Mouse (Mus musculus) heart, postnatal 0 days (tissue): ENCODE measurements around the gene Gm14399. TPM values are rescaled to one million over a fixed set of nuclear protein-coding genes. Genes with fewer than 3 reads are reported as not detected.
"Not testable (repeated sequence)": the region's sequence is repeated elsewhere in the genome, so short reads cannot be mapped to it uniquely, and the experiment has no call there.

Experiments
- ATAC-seq: fragments of 200-750 bp; cut with Nextera tagmentation; 2 replicates; pipeline ENCODE4 v1.8.0; 2017; ENCODE audit warnings: low read depth, moderate number of reproducible peaks, moderate library complexity; ENCODE audit not compliant: insufficient read depth
- DNase-seq: peaks from one replicate; pipeline ENCODE4 v3.0.0-alpha.2; 2016; ENCODE audit warnings: low spot score
- H3K27ac ChIP-seq: fragments of 300-500 bp; sonication (generic); 2 replicates; pipeline ENCODE4 v1.5.1; 2014; ENCODE audit warnings: low read depth, mild to moderate bottlenecking
- H3K27me3 ChIP-seq: fragments of 300-500 bp; sonication (generic); 2 replicates; pipeline ENCODE4 v1.6.1; 2014; ENCODE audit warnings: low read length, mixed read lengths; ENCODE audit not compliant: control insufficient read depth, insufficient read depth
- H3K36me3 ChIP-seq: fragments of 300-500 bp; sonication (generic); replicated peaks from 2 replicates; pipeline ENCODE4 v1.6.1; 2014; ENCODE audit warnings: low read length, mixed read lengths; ENCODE audit not compliant: control insufficient read depth, insufficient read depth
- H3K4me1 ChIP-seq: fragments of 300-500 bp; sonication (generic); 2 replicates; pipeline ENCODE4 v1.6.1; 2014; ENCODE audit warnings: antibody characterized with exemption; ENCODE audit not compliant: control insufficient read depth, insufficient read depth
- H3K4me2 ChIP-seq: fragments of 300-500 bp; sonication (generic); 2 replicates; pipeline ENCODE4 v1.6.1; 2014; ENCODE audit warnings: low read depth, mild to moderate bottlenecking, low read length, moderate library complexity
- H3K4me3 ChIP-seq: fragments of 300-500 bp; sonication (generic); 2 replicates; pipeline ENCODE4 v1.5.1; 2014; ENCODE audit warnings: low read depth, low read length
- H3K9ac ChIP-seq: fragments of 300-500 bp; sonication (generic); replicated peaks from 2 replicates; pipeline ENCODE4 v1.6.1; 2014; ENCODE audit warnings: low read depth, low read length, mixed read lengths
- H3K9me3 ChIP-seq: fragments of 300-500 bp; sonication (generic); replicated peaks from 2 replicates; pipeline ENCODE4 v1.6.1; 2016; ENCODE audit warnings: low read length; ENCODE audit not compliant: control insufficient read depth
- CTCF ChIP-seq: IDR thresholded peaks from 2 replicates; pipeline ENCODE4 v1.5.1; 2016; ENCODE audit warnings: antibody characterized with exemption, control low read depth, low read depth
- EP300 ChIP-seq: IDR thresholded peaks from 2 replicates; pipeline ENCODE4 v1.6.1; 2016; ENCODE audit warnings: antibody characterized with exemption, low read depth
- WGBS: fragments of 180-500 bp; shearing (Covaris S2); extraction: QIAGEN DNeasy Blood & Tissue Kit; methylation state at CpG from one replicate; pipeline ENCODE4 v1.1.7; 2014; 5-methylcytosine and 5-hydroxymethylcytosine counted together
- polyA plus RNA-seq: library from polyadenylated mRNA; unstranded; fragments of >200 nt; fragmentation: Nextera tagmentation; extraction: Ambion mirVana; gene quantifications from 2 replicates; pipeline ENCODE4 v1.2.1, GENCODE M21; 2015
- total RNA-seq: library from RNA; depleted of rRNA; stranded (reverse); fragments of >200 nt; gene quantifications from 2 replicates; pipeline ENCODE4 v1.2.3, GENCODE M21; 2014; ENCODE audit warnings: low replicate concordance

Gm14399 gene
- total and polyA plus RNA-seq, 2 experiments from 2014 or later: 3.6 to 16.4 TPM

GRCm38 (mm10) chr2:175172123-175172522 lies 30.3 kb upstream of the Gm14399 start:
- H3K36me3 ChIP-seq: no peaks in the 10 kb centered on the region
- WGBS: 76% methylated on average over 3 of the region's 3 CpGs
- TF ChIP-seq EP300: no peak
- TF ChIP-seq CTCF: no peak
- H3K27me3 ChIP-seq: no peaks in the 10 kb centered on the region
- no peak overlapping the region for H3K9ac ChIP-seq
- no peak for ATAC-seq
- H3K4me2 ChIP-seq: no peak overlapping the region
- H3K27ac ChIP-seq: no peak overlapping the region
- no peaks in the 10 kb centered on the region for H3K4me1 ChIP-seq
- DNase-seq: no peak
- no peak overlapping the region for H3K4me3 ChIP-seq
- H3K9me3 ChIP-seq: no peaks in the 10 kb centered on the region

DNA sequence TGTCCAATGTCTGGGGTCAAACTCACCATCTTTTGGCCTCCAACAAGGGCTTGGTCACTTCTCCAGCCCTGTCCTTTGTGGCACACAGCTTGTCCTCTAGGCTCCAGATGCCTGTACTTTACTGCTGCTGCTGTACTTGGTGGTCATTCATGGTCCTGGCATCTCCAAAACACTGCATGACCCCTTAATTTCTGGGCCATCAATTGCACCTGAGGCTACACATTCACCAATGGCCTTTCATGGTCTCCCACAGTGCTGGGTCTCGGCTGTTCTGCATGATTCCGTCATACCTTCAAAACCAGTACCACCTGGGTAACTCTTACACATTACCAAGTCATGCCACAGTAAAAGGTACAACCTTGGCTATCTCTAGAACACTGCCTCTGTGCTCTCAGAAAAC lies 25.1 kb upstream of the Gm14399 start:
- not testable (repeated sequence) for H3K4me3 ChIP-seq, H3K4me2 ChIP-seq, H3K9me3 ChIP-seq, DNase-seq, H3K27ac ChIP-seq, H3K9ac ChIP-seq, H3K4me1 ChIP-seq, H3K27me3 ChIP-seq, ATAC-seq, H3K36me3 ChIP-seq
- 67% methylated on average over 2 of the region's 2 CpGs for WGBS

- not testable (repeated sequence) for DNase-seq, H3K9ac ChIP-seq, ATAC-seq, H3K36me3 ChIP-seq, H3K4me1 ChIP-seq, H3K27me3 ChIP-seq, H3K4me2 ChIP-seq, H3K27ac ChIP-seq, H3K9me3 ChIP-seq, H3K4me3 ChIP-seq
- WGBS: 90% methylated on average over 12 of the region's 12 CpGs
These were observed 23.3 kb upstream of the Gm14399 start for GRCm38 (mm10) chr2:175165110-175165509.

GRCm38 (mm10) chr2:175161438-175161837 lies 19.6 kb upstream of the Gm14399 start:
- not testable (repeated sequence) for H3K27me3 ChIP-seq, H3K4me3 ChIP-seq, H3K9me3 ChIP-seq, H3K36me3 ChIP-seq, ATAC-seq, DNase-seq, H3K27ac ChIP-seq, H3K4me2 ChIP-seq, H3K4me1 ChIP-seq, H3K9ac ChIP-seq
- WGBS: 83% methylated on average over 4 of the region's 4 CpGs

DNA sequence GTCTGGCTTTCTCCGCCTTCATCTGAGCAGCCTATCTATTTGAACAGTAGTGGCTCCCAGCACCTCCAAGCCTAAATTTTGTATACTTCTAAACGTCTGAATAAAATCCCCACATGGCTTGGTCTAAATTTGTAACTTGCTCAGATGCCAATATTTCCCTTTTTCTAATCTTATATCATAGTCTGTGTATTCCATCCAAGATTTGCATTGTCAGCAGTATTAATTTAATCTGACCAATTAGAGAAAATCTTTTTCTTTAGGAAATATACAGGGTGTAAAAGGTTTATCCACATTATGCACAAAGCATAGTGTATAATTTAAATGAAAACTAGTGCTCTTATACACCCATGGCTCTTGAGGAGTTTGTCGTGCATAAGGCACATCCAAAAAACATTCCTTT lies 16.8 kb upstream of the Gm14399 start:
- no peak overlapping the region for H3K4me3 ChIP-seq
- no peak overlapping the region for H3K9ac ChIP-seq
- ATAC-seq: no peak
- no peaks in the 10 kb centered on the region for H3K27me3 ChIP-seq
- H3K4me2 ChIP-seq: no peak overlapping the region
- TF ChIP-seq EP300: no peak
- TF ChIP-seq CTCF: no peak
- no peak overlapping the region for H3K27ac ChIP-seq
- WGBS: 64% methylated on average over 3 of the region's 3 CpGs
- H3K36me3 ChIP-seq: no peaks in the 10 kb centered on the region
- H3K4me1 ChIP-seq: no peaks in the 10 kb centered on the region
- DNase-seq: no peak
- H3K9me3 ChIP-seq: peaks cover 3% of the 10 kb centered on the region; the same call in 1 of the 2 replicates

DNA sequence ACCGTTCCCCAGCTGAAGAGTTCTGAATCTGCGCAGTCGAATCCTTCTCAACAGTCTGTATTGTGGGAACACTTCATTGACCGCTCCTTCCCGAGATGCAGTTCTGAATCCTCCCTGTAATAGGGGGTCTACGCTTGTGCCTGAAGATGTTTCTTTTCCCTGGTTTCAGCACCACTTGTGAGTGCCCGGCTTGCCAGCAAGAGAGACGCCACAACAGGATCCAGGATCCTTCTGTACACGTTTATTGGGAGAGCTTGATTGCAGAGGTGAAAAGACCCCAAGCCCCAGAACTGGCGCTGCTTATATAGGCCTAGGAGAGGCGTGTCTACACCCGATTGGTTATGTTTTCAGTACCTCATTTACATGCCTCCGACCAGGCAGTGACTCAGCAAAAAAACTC lies 14.9 kb upstream of the Gm14399 start:
- H3K4me1 ChIP-seq: no peaks in the 10 kb centered on the region
- no peak overlapping the region for H3K27ac ChIP-seq
- H3K36me3 ChIP-seq: no peaks in the 10 kb centered on the region
- H3K4me2 ChIP-seq: no peak overlapping the region
- no peak overlapping the region for H3K4me3 ChIP-seq
- H3K9ac ChIP-seq: no peak overlapping the region
- no peak for DNase-seq
- peaks cover 3% of the 10 kb centered on the region; the same call in 1 of the 2 replicates for H3K9me3 ChIP-seq
- WGBS: 84% methylated on average over 13 of the region's 13 CpGs
- TF ChIP-seq CTCF (no peak), EP300 (no peak)
- no peaks in the 10 kb centered on the region for H3K27me3 ChIP-seq
- no peak for ATAC-seq

DNA sequence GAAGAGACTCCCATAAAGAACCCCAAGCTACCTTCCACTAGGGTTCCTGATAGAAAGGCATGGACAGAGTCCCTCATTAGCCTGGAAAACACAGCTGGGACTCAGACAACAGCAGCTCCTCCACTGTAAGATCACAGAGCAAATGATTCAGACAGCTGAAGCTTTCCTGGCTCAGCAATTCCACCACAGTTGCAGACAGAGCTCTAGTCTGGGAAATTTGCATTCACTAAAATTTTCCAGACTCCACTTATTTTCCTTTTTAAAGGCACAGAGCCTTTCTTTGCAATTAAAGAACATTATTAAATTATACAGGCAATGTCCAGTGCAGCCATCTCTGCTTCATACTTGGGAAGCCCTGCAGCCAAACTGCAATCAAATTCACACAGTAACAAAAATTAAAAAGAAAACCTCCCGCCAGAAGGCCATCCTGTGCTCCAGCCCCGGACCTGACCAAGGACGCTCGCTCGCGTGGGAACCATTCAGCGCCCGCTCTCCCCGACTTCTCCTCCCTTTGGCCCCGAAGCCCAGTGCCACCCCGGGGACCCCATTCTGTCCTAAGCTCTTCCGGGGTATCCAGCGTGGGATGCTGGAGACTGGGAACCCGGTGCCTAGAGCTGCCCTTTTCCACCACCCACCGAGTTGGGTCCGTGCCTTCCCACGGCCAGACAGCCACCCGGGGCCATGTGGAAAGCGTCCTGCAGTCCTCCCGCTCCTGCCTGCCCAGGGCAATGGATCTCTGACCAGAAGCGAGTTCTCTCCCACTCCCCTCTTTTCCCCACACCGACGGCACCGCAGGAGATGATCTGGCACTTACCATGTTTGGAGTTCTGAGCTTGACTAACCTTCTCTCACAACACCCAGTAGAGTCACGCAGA lies 457 bp downstream of the Gm14399 start:
- not testable (repeated sequence) for H3K27ac ChIP-seq, H3K9me3 ChIP-seq, H3K36me3 ChIP-seq, H3K4me1 ChIP-seq, ATAC-seq, H3K27me3 ChIP-seq, DNase-seq
- Histone ChIP-seq H3K4me2 (peak overlapping the region; percentile 53), H3K9ac (peak overlapping the region; percentile 33; the same call in 1 of the 2 replicates), H3K4me3 (peak overlapping the region; percentile 54)
- 6% methylated on average over 19 of the region's 25 CpGs for WGBS

DNA sequence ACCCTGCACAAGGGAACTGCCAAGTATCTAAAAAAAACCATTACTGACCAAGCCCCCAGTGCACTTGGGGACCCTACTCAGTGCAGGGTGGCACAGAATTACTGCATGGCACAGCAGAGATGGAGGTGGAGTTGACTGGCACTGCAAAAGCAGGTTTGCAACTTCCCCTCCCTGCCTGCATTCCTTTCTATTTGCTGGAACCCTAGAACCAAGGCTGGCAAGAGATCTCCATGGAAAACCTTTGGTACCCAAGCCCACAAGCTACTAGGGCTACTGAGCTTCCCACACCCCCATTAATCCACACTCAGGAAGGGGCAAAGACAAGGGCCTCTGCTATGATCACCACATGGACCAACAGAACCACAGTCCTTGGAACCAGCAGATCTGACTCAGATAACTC lies 1.2 kb downstream of the Gm14399 start:
- DNase-seq, H3K27ac ChIP-seq, H3K9ac ChIP-seq, H3K9me3 ChIP-seq, H3K4me3 ChIP-seq, H3K4me1 ChIP-seq, H3K27me3 ChIP-seq, ATAC-seq, H3K4me2 ChIP-seq, H3K36me3 ChIP-seq: not testable (repeated sequence)
